Mouse (Mus musculus) ES-Bruce4 (cell line): ENCODE measurements at regions not wholly inside any gene's neighbourhood (a gene's known extent, or its start where the extent isn't known, plus 50 kb on each side); places are given as distances from the start of the nearest gene placed in this dataset.

Experiments used
- CTCF ChIP-seq: IDR thresholded peaks from one replicate; pipeline ENCODE4 v1.8.1; 2011; ENCODE audit warnings: low read depth, low read length
- EP300 ChIP-seq: IDR thresholded peaks from 2 replicates; pipeline ENCODE4 v1.6.1; 2011; ENCODE audit warnings: low read depth, low read length; ENCODE audit not compliant: insufficient read depth
- POLR2A ChIP-seq: IDR thresholded peaks from one replicate; pipeline ENCODE4 v1.8.1; 2011; ENCODE audit warnings: low read length; ENCODE audit not compliant: insufficient read depth

- TF ChIP-seq POLR2A (no peak), EP300 (no peak), CTCF (no peak)
Measured at GRCm38 (mm10) chr8:37058390-37058789, 65.0 kb downstream of the AI429214 start.
